ENCODE assay signal across 25 mouse cellular contexts in genomic region chr10:58659268-58659986, GRCm38 (mm10). TPM values are rescaled to one million over a fixed set of nuclear protein-coding genes. Genes with fewer than 3 reads are reported as not detected.
DNase-seq lines count a peak whose midpoint lies in the region; ATAC-seq and TF ChIP-seq lines count a peak whose summit lies in the region.
"Had no signal": no experiment of that assay in that cellular context is flagged by ENCODE, and none has a peak within 500 bp of the region (broad histone marks: within the 10 kb centered on the region; RNA-seq: fewer than 3 reads in every experiment).

No protein-coding gene starts in this region.

- H3K9me3 ChIP-seq in midbrain, embryonic 14.5 days (ENCODE audit: control insufficient read depth, low read length): no peaks in the 10 kb centered on the region
- H3K9me3 ChIP-seq in midbrain, postnatal 0 days (ENCODE audit: low read length): no peaks in the 10 kb centered on the region
- H3K9me3 ChIP-seq: G1E; heart, embryonic 10.5 days; hindbrain, embryonic 13.5 days had no signal

- WGBS in midbrain, embryonic 14.5 days: 68% methylated on average over 11 of the region's 11 CpGs
- WGBS in midbrain, postnatal 0 days: 56% methylated on average over 11 of the region's 11 CpGs

- ATAC-seq in midbrain, embryonic 14.5 days (ENCODE audit: low FRiP score, low TSS enrichment): no peak
- ATAC-seq in midbrain, postnatal 0 days (ENCODE audit: low FRiP score): no peak
- peak; percentile 66; the same call in 1 of the 2 replicates for ATAC-seq in common myeloid progenitor, adult 5-6 weeks (replicated peaks; ENCODE audit: low read depth, poor library complexity, severe bottlenecking)
- peak; percentile 68 for ATAC-seq in megakaryocyte progenitor cell, adult 5-6 weeks (replicated peaks; ENCODE audit: poor library complexity)
- ATAC-seq: forebrain, postnatal 0 days; hindbrain, postnatal 0 days had no signal

- no peak overlapping the region for H3K9ac ChIP-seq in midbrain, embryonic 14.5 days (replicated peaks; ENCODE audit: low read length)
- H3K9ac ChIP-seq in midbrain, postnatal 0 days (replicated peaks; ENCODE audit: low read length, poor library complexity, severe bottlenecking): no peak overlapping the region
- H3K9ac ChIP-seq: forebrain, postnatal 0 days; hindbrain, embryonic 13.5 days had no signal

- intact Hi-C loops in gastrocnemius, postnatal 36 days (cut with DNase I): no loop called here

- no peak overlapping the region for H3K4me3 ChIP-seq in midbrain, embryonic 14.5 days (replicated peaks; ENCODE audit: low read depth, low read length)
- H3K4me3 ChIP-seq in midbrain, postnatal 0 days (ENCODE audit: low read depth, low read length): no peak overlapping the region
- H3K4me3 ChIP-seq: gastrocnemius, adult 2 months; heart, embryonic 10.5 days; hindbrain, embryonic 13.5 days had no signal

- no peaks in the 10 kb centered on the region for H3K36me3 ChIP-seq in midbrain, embryonic 14.5 days (ENCODE audit: control insufficient read depth, insufficient read depth, low read length)
- H3K36me3 ChIP-seq in midbrain, postnatal 0 days (ENCODE audit: insufficient read depth, low read length): no peaks in the 10 kb centered on the region
- H3K36me3 ChIP-seq: G1E; heart, embryonic 10.5 days; hindbrain, embryonic 13.5 days had no signal

- H3K4me2 ChIP-seq in midbrain, embryonic 14.5 days (ENCODE audit: low read length): no peak overlapping the region
- no peak overlapping the region for H3K4me2 ChIP-seq in midbrain, postnatal 0 days (ENCODE audit: low read depth, low read length, poor library complexity, severe bottlenecking)
- H3K4me2 ChIP-seq: hindbrain, embryonic 13.5 days had no signal

- no peak for TF ChIP-seq CTCF in midbrain, postnatal 0 days (IDR thresholded peaks at IDR 0.05)

- H3K27ac ChIP-seq in midbrain, embryonic 14.5 days (replicated peaks; ENCODE audit: low read depth, low read length): no peak overlapping the region
- H3K27ac ChIP-seq in midbrain, postnatal 0 days (ENCODE audit: low read depth, low read length): no peak overlapping the region
- H3K27ac ChIP-seq: gastrocnemius, adult 2 months; heart, embryonic 10.5 days; hindbrain, embryonic 13.5 days; hindbrain, postnatal 0 days had no signal

- no peaks in the 10 kb centered on the region for H3K4me1 ChIP-seq in midbrain, embryonic 14.5 days (ENCODE audit: control insufficient read depth, insufficient read depth, low read length)
- no peaks in the 10 kb centered on the region for H3K4me1 ChIP-seq in midbrain, postnatal 0 days (ENCODE audit: insufficient read depth, low read length)
- H3K4me1 ChIP-seq: heart, embryonic 10.5 days had no signal

- DNase-seq in midbrain, embryonic 14.5 days: peak; percentile 28
- DNase-seq in midbrain, postnatal 0 days (ENCODE audit: low spot score): no peak
- DNase-seq in testis, postnatal 14 days (ENCODE audit: low spot score): peak; percentile 21
- DNase-seq in gastrocnemius, postnatal 36 days: no peak
- no peak for DNase-seq in gastrocnemius, adult 18-20 months (ENCODE audit: low spot score)
- DNase-seq: adrenal gland, adult 8-10 months; adrenal gland, postnatal 36 days; cerebellum, adult 11 months; cerebellum, adult 8-10 months; cerebellum, postnatal 25 days; forebrain, postnatal 0 days; gastrocnemius, adult 2 months; gastrocnemius, postnatal 25 days; heart, adult 18-20 months; heart, postnatal 10 days; heart, postnatal 4 days had no signal

- no peaks in the 10 kb centered on the region for H3K27me3 ChIP-seq in midbrain, embryonic 14.5 days (ENCODE audit: control insufficient read depth, insufficient read depth, low read length)
- H3K27me3 ChIP-seq in midbrain, postnatal 0 days (ENCODE audit: insufficient read depth, low read length): no peaks in the 10 kb centered on the region
- H3K27me3 ChIP-seq: hindbrain, embryonic 13.5 days had no signal

RNA-seq across cellular contexts. Expression of gene Edar, which starts 16.0 kb away (rescaled TPM):
- polyA plus RNA-seq in midbrain, embryonic 14.5 days (2014; fragmentation: Nextera tagmentation; extraction: Ambion mirVana): 0.09 and 0.41 TPM in 2 replicates
- total RNA-seq in midbrain, postnatal 0 days (2014; rRNA removed): 0.33 and 0.85 TPM in 2 replicates
- polyA plus RNA-seq in midbrain, postnatal 0 days (2015; fragmentation: Nextera tagmentation; extraction: Ambion mirVana): 0.13 and 0.16 TPM in 2 replicates
- 0.09 TPM in 1 of 2 replicates, not detected in the other for total RNA-seq in common myeloid progenitor, adult 5-6 weeks (2017)
- total RNA-seq in megakaryocyte progenitor cell, adult 5-6 weeks (2015): not detected in 2 replicates
- 0.07 TPM in 1 of 2 replicates, not detected in the other for total RNA-seq in megakaryocyte progenitor cell, adult 5-6 weeks (2017)
- under 1 TPM in 1 of 2 experiments, not detected in 1; 0.15 TPM for total RNA-seq in gastrocnemius, postnatal 36 days (2021)
- under 1 TPM in 1 of 2 experiments, not detected in 1; 0.14 TPM for total RNA-seq in gastrocnemius, adult 18-20 months (2021)
- total RNA-seq: G1E had no signal
- polyA plus RNA-seq: G1E had no signal

RNA-seq across cellular contexts. Expression of gene Gm17542, which starts 58.6 kb away (rescaled TPM):
- not detected in 2 replicates for polyA plus RNA-seq in midbrain, embryonic 14.5 days (2014; fragmentation: Nextera tagmentation; extraction: Ambion mirVana)
- not detected in 2 replicates for total RNA-seq in midbrain, postnatal 0 days (2014; rRNA removed)
- polyA plus RNA-seq in midbrain, postnatal 0 days (2015; fragmentation: Nextera tagmentation; extraction: Ambion mirVana): not detected in 2 replicates
- not detected in 2 replicates for total RNA-seq in common myeloid progenitor, adult 5-6 weeks (2017)
- not detected in 2 replicates for total RNA-seq in megakaryocyte progenitor cell, adult 5-6 weeks (2015)
- total RNA-seq in megakaryocyte progenitor cell, adult 5-6 weeks (2017): not detected in 2 replicates
- not detected for total RNA-seq in gastrocnemius, postnatal 36 days (2021)
- total RNA-seq in gastrocnemius, adult 18-20 months (2021): not detected
- total RNA-seq: adrenal gland, adult 8-10 months; adrenal gland, postnatal 36 days; forebrain, postnatal 0 days; G1E; gastrocnemius, adult 2 months; gastrocnemius, postnatal 25 days; heart, adult 18-20 months; heart, postnatal 10 days; heart, postnatal 4 days; hindbrain, postnatal 0 days had no signal
- polyA plus RNA-seq: embryonic facial prominence, embryonic 14.5 days; forebrain, postnatal 0 days; G1E; heart, embryonic 10.5 days; heart, embryonic 14.5 days; hindbrain, embryonic 13.5 days; hindbrain, postnatal 0 days; intestine, embryonic 14.5 days had no signal

Comparison
In these comparisons a context has a peak if more than half of its experiments do, and no peak if none do; other contexts are left out.
1. DNase-seq: peak in midbrain, embryonic 14.5 days (single experiment) and testis, postnatal 14 days (single experiment); none in midbrain, postnatal 0 days (single experiment), gastrocnemius, postnatal 36 days (0 of 2) and gastrocnemius, adult 18-20 months (single experiment).
2. ATAC-seq: peak in common myeloid progenitor, adult 5-6 weeks (single experiment) and megakaryocyte progenitor cell, adult 5-6 weeks (single experiment); none in midbrain, embryonic 14.5 days (single experiment) and midbrain, postnatal 0 days (single experiment).